Mouse (Mus musculus): ENCODE measurements around the gene Cacna1b. TPM values are rescaled to one million over a fixed set of nuclear protein-coding genes. Genes with fewer than 3 reads are reported as not detected.

Gene Cacna1b
- total and polyA plus RNA-seq, 3 experiments = under 0.01 TPM; not detected in 2

- H3K36me3 ChIP-seq (replicated peaks) = no peaks in the 10 kb centered on the region
- H3K4me1 ChIP-seq (ENCODE audit: insufficient read depth, low read depth, low read length) = no peaks in the 10 kb centered on the region
- H3K9me3 ChIP-seq (replicated peaks) = no peaks in the 10 kb centered on the region; the same call in 1 of the 2 replicates
- no peak for DNase-seq (ENCODE audit: low spot score)
- no peak overlapping the region for H3K4me3 ChIP-seq (ENCODE audit: low read depth, low read length)
- H3K27me3 ChIP-seq (ENCODE audit: insufficient read depth, low read length) = peaks cover 18% of the 10 kb centered on the region
- ATAC-seq (ENCODE audit: extremely low read depth, insufficient number of reproducible peaks, low FRiP score, poor library complexity, severe bottlenecking) = no peak
- TF ChIP-seq TAL1 (conservative IDR thresholded peaks at IDR 0.05; ENCODE audit: low read depth, low read length) = no peak
- no peak for TF ChIP-seq GATA1 (IDR thresholded peaks at IDR 0.05; ENCODE audit: borderline replicate concordance, low read length)
- TF ChIP-seq GATA2 (IDR thresholded peaks at IDR 0.05; ENCODE audit: borderline replicate concordance, low read depth, low read length) = no peak
- no peak for TF ChIP-seq POLR2AphosphoS5 (IDR thresholded peaks at IDR 0.05; ENCODE audit: insufficient replicate concordance, low read depth, low read length)
- no peak for TF ChIP-seq CTCF (IDR thresholded peaks at IDR 0.05; ENCODE audit: low read depth, low read length)
Measured at GRCm38 (mm10) chr2:24638102-24638954, 124.6 kb downstream of the Cacna1b start.

GRCm38 (mm10) chr2:24633645-24634044 lies 129.3 kb downstream of the Cacna1b start:
- H3K4me1 ChIP-seq (ENCODE audit: insufficient read depth, low read depth, low read length) = no peaks in the 10 kb centered on the region
- no peak for TF ChIP-seq TAL1 (conservative IDR thresholded peaks at IDR 0.05; ENCODE audit: low read depth, low read length)
- TF ChIP-seq GATA2 (IDR thresholded peaks at IDR 0.05; ENCODE audit: borderline replicate concordance, low read depth, low read length) = no peak
- no peak for TF ChIP-seq CTCF (IDR thresholded peaks at IDR 0.05; ENCODE audit: low read depth, low read length)
- TF ChIP-seq GATA1 (IDR thresholded peaks at IDR 0.05; ENCODE audit: borderline replicate concordance, low read length) = no peak
- no peak for TF ChIP-seq POLR2AphosphoS5 (IDR thresholded peaks at IDR 0.05; ENCODE audit: insufficient replicate concordance, low read depth, low read length)

GRCm38 (mm10) chr2:24617141-24617540 lies 145.8 kb downstream of the Cacna1b start:
- no peaks in the 10 kb centered on the region for H3K27me3 ChIP-seq (ENCODE audit: insufficient read depth, low read length)
- no peak for TF ChIP-seq CTCF (IDR thresholded peaks at IDR 0.05; ENCODE audit: low read depth, low read length)
- TF ChIP-seq GATA2 (IDR thresholded peaks at IDR 0.05; ENCODE audit: borderline replicate concordance, low read depth, low read length) = no peak
- TF ChIP-seq POLR2AphosphoS5 (IDR thresholded peaks at IDR 0.05; ENCODE audit: insufficient replicate concordance, low read depth, low read length) = no peak
- no peak for TF ChIP-seq TAL1 (conservative IDR thresholded peaks at IDR 0.05; ENCODE audit: low read depth, low read length)
- no peak for TF ChIP-seq GATA1 (IDR thresholded peaks at IDR 0.05; ENCODE audit: borderline replicate concordance, low read length)
- no peak overlapping the region for H3K4me3 ChIP-seq (ENCODE audit: low read depth, low read length)
- no peak for ATAC-seq (ENCODE audit: extremely low read depth, insufficient number of reproducible peaks, low FRiP score, poor library complexity, severe bottlenecking)
- H3K4me1 ChIP-seq (ENCODE audit: insufficient read depth, low read depth, low read length) = no peaks in the 10 kb centered on the region
- H3K9me3 ChIP-seq (replicated peaks) = no peaks in the 10 kb centered on the region
- no peak for DNase-seq (ENCODE audit: low spot score)
- no peaks in the 10 kb centered on the region for H3K36me3 ChIP-seq (replicated peaks)

More at GRCm38 (mm10) chr2:24633645-24634044, 129.3 kb downstream of the Cacna1b start:
- no peak overlapping the region for H3K4me3 ChIP-seq (ENCODE audit: low read depth, low read length)
- DNase-seq (ENCODE audit: low spot score) = no peak
- H3K27me3 ChIP-seq (ENCODE audit: insufficient read depth, low read length) = peaks cover 17% of the 10 kb centered on the region
- no peaks in the 10 kb centered on the region for H3K36me3 ChIP-seq (replicated peaks)
- H3K9me3 ChIP-seq (replicated peaks) = no peaks in the 10 kb centered on the region; the same call in 1 of the 2 replicates
- ATAC-seq (ENCODE audit: extremely low read depth, insufficient number of reproducible peaks, low FRiP score, poor library complexity, severe bottlenecking) = no peak

GRCm38 (mm10) chr2:24609789-24610188 lies 153.2 kb downstream of the Cacna1b start:
- DNase-seq (ENCODE audit: low spot score) (no peak), ATAC-seq (ENCODE audit: extremely low read depth, insufficient number of reproducible peaks, low FRiP score, poor library complexity, severe bottlenecking) (no peak)
- no peaks in the 10 kb centered on the region for H3K36me3 ChIP-seq (replicated peaks)
- no peak overlapping the region for H3K4me3 ChIP-seq (ENCODE audit: low read depth, low read length)
- no peaks in the 10 kb centered on the region for H3K9me3 ChIP-seq (replicated peaks)
- H3K27me3 ChIP-seq (ENCODE audit: insufficient read depth, low read length) = no peaks in the 10 kb centered on the region; the same call in 1 of the 2 replicates
- TF ChIP-seq GATA2 (IDR thresholded peaks at IDR 0.05; ENCODE audit: borderline replicate concordance, low read depth, low read length) (no peak), TAL1 (conservative IDR thresholded peaks at IDR 0.05; ENCODE audit: low read depth, low read length) (no peak), GATA1 (IDR thresholded peaks at IDR 0.05; ENCODE audit: borderline replicate concordance, low read length) (no peak), CTCF (IDR thresholded peaks at IDR 0.05; ENCODE audit: low read depth, low read length) (no peak), POLR2AphosphoS5 (IDR thresholded peaks at IDR 0.05; ENCODE audit: insufficient replicate concordance, low read depth, low read length) (no peak)
- H3K4me1 ChIP-seq (ENCODE audit: insufficient read depth, low read depth, low read length) = no peaks in the 10 kb centered on the region

- ATAC-seq (ENCODE audit: extremely low read depth, insufficient number of reproducible peaks, low FRiP score, poor library complexity, severe bottlenecking) = no peak
- Histone ChIP-seq H3K36me3 (replicated peaks) (no peaks in the 10 kb centered on the region), H3K4me3 (ENCODE audit: low read depth, low read length) (no peak overlapping the region), H3K4me1 (ENCODE audit: insufficient read depth, low read depth, low read length) (no peaks in the 10 kb centered on the region), H3K9me3 (replicated peaks) (no peaks in the 10 kb centered on the region), H3K27me3 (ENCODE audit: insufficient read depth, low read length) (no peaks in the 10 kb centered on the region; the same call in 1 of the 2 replicates)
- DNase-seq (ENCODE audit: low spot score) = no peak
- no peak for TF ChIP-seq GATA1 (IDR thresholded peaks at IDR 0.05; ENCODE audit: borderline replicate concordance, low read length)
- TF ChIP-seq TAL1 (conservative IDR thresholded peaks at IDR 0.05; ENCODE audit: low read depth, low read length) = no peak
- no peak for TF ChIP-seq GATA2 (IDR thresholded peaks at IDR 0.05; ENCODE audit: borderline replicate concordance, low read depth, low read length)
Measured at GRCm38 (mm10) chr2:24608765-24609138, 154.2 kb downstream of the Cacna1b start.

GRCm38 (mm10) chr2:24607905-24608764 lies 154.8 kb downstream of the Cacna1b start:
- H3K4me3 ChIP-seq (ENCODE audit: low read depth, low read length) = no peak overlapping the region
- TF ChIP-seq POLR2AphosphoS5 (IDR thresholded peaks at IDR 0.05; ENCODE audit: insufficient replicate concordance, low read depth, low read length) = no peak
- TF ChIP-seq TAL1 (conservative IDR thresholded peaks at IDR 0.05; ENCODE audit: low read depth, low read length) = no peak
- TF ChIP-seq GATA1 (IDR thresholded peaks at IDR 0.05; ENCODE audit: borderline replicate concordance, low read length) = no peak
- TF ChIP-seq GATA2 (IDR thresholded peaks at IDR 0.05; ENCODE audit: borderline replicate concordance, low read depth, low read length) = no peak
- H3K9me3 ChIP-seq (replicated peaks) = no peaks in the 10 kb centered on the region
- H3K36me3 ChIP-seq (replicated peaks) = no peaks in the 10 kb centered on the region
- no peaks in the 10 kb centered on the region; the same call in 1 of the 2 replicates for H3K27me3 ChIP-seq (ENCODE audit: insufficient read depth, low read length)
- ATAC-seq (ENCODE audit: extremely low read depth, insufficient number of reproducible peaks, low FRiP score, poor library complexity, severe bottlenecking) = no peak
- no peaks in the 10 kb centered on the region for H3K4me1 ChIP-seq (ENCODE audit: insufficient read depth, low read depth, low read length)
- DNase-seq (ENCODE audit: low spot score) = no peak
